Mouse (Mus musculus): ENCODE results near the gene Hrasls5. TPM values are rescaled to one million over a fixed set of nuclear protein-coding genes. Genes with fewer than 3 reads are reported as not detected.

The Hrasls5 gene
- polyA plus RNA-seq, 1 experiment = 2.6 TPM

DNA sequence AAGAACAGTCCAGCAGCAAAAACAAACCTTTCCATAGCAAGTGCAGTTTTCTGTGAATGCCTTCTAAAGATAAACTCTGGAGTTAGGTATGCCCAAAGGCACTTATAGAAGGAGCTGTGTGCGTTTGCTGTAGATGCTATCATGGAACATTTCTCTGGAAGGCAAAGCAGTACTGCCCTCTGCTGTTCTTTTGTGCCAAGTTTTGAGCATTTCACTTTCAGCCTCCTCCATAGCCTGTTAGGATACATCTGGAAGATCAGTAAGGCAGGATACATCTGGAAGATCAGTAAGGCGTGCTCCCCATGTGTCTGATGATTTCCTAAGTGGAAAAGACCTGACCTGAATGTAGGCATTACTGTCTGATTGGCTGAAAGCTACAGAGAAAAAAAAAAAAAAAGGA, 16.8 kb upstream of the Hrasls5 start:
- peaks cover 14% of the 10 kb centered on the region for H3K4me1 ChIP-seq (ENCODE audit: control insufficient read depth, insufficient read depth, insufficient read length, low read length)
- no peak overlapping the region for H3K4me3 ChIP-seq (ENCODE audit: insufficient read depth, low read depth, low read length)
- H3K27ac ChIP-seq (replicated peaks; ENCODE audit: low read depth, low read length) = no peak overlapping the region

DNA sequence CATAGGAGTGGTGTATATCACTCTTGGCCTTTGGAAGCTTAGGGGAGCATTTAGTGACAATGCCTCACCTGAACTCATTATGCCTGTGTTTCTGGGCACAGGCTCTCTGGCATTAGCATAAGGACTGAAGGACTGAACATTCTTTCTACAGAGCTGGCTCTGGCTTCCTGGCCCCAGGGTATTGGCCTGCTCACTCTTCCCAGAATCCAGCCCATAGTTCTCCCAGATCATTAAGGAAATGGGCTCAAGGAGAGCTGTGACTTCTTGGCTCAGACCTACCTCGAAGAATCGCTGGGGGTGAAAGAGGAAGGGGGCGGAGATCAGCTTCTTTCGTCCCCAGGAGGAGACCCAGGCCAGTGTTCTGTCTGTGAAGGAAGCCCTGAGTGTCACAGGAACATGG, 13.9 kb upstream of the Hrasls5 start:
- Histone ChIP-seq H3K4me1 (ENCODE audit: control insufficient read depth, insufficient read depth, insufficient read length, low read length) (peaks cover 20% of the 10 kb centered on the region), H3K4me3 (ENCODE audit: insufficient read depth, low read depth, low read length) (no peak overlapping the region), H3K27ac (replicated peaks; ENCODE audit: low read depth, low read length) (peak overlapping the region; percentile 81)

DNA sequence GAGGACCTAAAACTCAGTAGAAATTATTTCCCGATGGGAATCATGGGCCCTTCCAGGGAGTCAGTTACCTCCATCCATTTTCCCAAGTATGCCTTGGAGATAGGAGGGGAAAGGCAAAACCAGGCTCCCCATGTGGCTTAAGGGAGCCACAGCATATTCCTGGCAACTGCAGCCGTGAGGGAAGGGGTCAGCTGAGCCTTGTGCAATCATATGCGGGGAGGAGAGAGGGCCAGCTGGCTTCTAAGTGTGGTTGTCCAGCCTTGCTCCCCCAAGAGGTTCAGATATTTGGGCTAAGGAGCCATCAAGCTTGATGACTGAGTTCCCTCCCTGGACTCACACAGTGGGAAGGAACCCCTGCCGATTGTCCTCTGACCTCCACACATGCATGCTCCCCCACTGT, 10.8 kb upstream of the Hrasls5 start:
- no peak overlapping the region for H3K4me3 ChIP-seq (ENCODE audit: insufficient read depth, low read depth, low read length)

DNA sequence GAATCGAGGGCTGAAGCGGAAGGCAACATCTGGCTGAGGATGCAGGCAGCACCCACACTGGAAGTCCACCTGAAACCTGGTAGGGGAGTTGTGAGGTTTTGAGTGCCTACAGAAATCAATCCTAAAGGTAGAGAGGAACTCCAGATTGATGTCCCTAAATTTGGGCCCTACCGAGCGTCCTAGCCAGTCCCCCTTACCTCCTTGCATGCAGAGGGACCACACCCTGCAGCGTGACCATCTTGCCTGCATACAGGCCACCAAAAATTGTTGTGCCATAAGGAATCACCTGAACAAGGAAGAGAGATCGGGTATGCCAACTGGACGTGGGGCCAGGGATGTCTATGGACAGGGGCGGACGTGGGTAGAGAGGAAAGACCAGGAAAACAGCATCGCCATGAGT, 8.2 kb upstream of the Hrasls5 start:
- Histone ChIP-seq H3K4me3 (ENCODE audit: insufficient read depth, low read depth, low read length) (no peak overlapping the region), H3K4me1 (ENCODE audit: control insufficient read depth, insufficient read depth, insufficient read length, low read length) (peaks cover 28% of the 10 kb centered on the region), H3K27ac (replicated peaks; ENCODE audit: low read depth, low read length) (peak overlapping the region; percentile 43; the same call in 1 of the 2 replicates)

More for the DNA sequence above, 10.8 kb upstream of the Hrasls5 start:
- Histone ChIP-seq H3K4me1 (ENCODE audit: control insufficient read depth, insufficient read depth, insufficient read length, low read length) (peaks cover 26% of the 10 kb centered on the region), H3K27ac (replicated peaks; ENCODE audit: low read depth, low read length) (peak overlapping the region; percentile 60)

DNA sequence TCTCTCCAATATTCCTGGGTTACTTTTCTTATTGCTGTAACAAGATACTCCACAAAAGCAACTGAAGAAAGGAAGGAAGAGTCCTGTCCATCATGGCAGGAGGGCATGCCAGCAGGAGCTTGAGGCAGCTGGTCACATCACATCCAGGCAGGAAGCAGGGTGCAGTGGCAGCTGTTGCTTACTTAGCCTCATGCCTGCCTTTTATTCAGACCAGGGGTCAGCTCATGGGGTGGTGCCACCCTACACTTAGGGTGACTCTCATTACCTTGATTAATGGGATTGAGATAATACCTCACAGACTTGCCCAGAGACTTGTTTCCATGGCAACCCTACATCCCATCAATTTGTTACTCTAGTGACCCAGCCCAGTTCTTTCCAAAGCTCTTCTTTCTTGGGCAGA, 7.3 kb upstream of the Hrasls5 start:
- Histone ChIP-seq H3K4me1 (ENCODE audit: control insufficient read depth, insufficient read depth, insufficient read length, low read length) (peaks cover 28% of the 10 kb centered on the region), H3K27ac (replicated peaks; ENCODE audit: low read depth, low read length) (peak overlapping the region; percentile 82), H3K4me3 (ENCODE audit: insufficient read depth, low read depth, low read length) (0 out of 2 replicates have a peak overlapping the region, but pooled peaks have one; percentile 48)

DNA sequence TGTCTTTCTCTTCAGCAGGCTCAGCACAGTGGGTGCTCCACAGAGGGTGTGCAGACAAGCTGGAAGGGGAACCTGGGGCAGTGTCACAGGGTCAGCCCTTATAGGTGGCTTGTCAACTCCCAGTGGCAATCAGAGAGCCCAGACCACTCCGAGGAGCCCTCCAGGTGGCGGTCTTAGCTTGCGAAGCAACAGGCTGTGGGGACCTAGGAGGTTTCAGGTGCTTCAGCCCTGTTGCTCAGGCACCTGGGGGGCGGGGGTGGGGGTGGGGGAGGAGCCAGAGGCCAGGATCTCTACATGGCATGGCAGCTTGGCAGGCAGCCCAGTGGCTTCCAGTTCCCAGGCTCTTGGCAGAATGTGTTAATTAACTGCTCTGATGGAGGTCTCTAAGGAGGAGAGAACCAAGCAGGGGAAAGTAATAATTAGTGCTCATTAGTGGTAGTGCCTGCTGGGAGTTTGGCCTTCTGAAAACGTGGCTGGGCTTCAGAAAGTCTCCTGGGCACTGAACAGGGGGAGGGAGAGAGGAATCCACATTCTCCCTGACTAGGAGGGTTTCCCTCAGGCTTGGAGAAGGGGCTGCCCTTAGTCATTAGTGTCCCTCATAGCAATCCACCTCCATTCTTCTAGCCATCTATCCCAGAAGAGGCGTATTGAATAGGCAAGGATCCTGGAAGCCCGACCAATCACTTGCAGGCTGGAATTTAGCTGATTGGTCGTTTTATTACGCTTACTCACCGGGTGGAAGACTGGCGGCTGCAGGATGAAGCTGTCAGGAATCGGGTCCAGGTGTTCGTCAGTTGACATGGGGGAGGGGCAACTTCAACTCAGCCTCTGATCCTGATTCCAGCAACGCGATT, 6.2 kb upstream of the Hrasls5 start:
- Histone ChIP-seq H3K4me3 (ENCODE audit: insufficient read depth, low read depth, low read length) (peak overlapping the region; percentile 61), H3K4me1 (ENCODE audit: control insufficient read depth, insufficient read depth, insufficient read length, low read length) (peaks cover 18% of the 10 kb centered on the region), H3K27ac (replicated peaks; ENCODE audit: low read depth, low read length) (peak overlapping the region; percentile 82)

DNA sequence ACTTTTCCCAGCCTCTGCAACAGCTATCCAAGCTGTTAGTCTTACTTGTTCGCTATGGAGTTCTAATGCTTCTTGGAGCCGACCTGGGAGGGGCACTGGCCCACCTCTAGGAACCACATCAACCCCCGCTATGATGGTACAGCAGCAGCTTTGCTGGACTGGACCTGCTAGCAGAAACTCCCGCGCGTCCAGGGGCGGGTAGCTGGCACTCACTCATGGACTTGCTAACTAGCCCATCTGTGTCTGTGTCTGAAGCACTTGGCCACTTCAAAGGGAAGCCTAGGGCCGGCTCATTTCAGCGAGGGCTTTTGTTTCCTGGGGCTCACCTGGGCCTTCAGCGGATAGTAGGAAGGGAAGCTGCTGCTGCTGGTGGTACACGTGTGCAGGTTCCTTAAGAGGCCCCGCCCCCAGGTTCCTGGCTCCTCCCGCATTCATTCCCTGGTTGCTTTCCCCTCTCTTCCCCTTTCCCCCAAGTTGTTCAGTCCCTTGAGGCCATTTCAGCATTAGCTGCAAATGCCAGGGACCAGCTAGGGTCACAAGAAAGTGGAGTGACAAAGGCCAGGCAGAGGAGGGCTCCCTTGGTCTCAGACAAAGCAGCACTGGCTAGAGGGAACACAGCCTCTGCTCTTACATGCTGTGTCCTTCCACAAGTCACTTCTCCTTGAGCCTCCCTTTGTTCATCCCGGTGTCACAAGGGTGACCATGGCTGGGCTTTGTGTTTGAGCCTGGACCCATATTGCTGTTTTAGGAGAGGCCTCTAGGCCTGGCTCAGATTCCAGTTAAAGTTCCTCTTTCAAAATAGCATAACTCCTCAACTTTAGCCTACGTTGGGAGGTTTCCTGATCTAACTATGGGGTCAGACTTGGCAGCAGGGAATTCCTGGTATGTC, 5.3 kb upstream of the Hrasls5 start, which contains the start of gene Lgals12:
Lgals12 (minus strand) TSS at position 393 of the 889 bp plus-strand sequence.
- peak within 1 kb of the TSS; percentile 94 for H3K27ac ChIP-seq (replicated peaks; ENCODE audit: low read depth, low read length)
- peaks cover 18% of the 10 kb centered on the region for H3K4me1 ChIP-seq (ENCODE audit: control insufficient read depth, insufficient read depth, insufficient read length, low read length)
- H3K4me3 ChIP-seq (ENCODE audit: insufficient read depth, low read depth, low read length) = peak within 1 kb of the TSS; percentile 61

DNA sequence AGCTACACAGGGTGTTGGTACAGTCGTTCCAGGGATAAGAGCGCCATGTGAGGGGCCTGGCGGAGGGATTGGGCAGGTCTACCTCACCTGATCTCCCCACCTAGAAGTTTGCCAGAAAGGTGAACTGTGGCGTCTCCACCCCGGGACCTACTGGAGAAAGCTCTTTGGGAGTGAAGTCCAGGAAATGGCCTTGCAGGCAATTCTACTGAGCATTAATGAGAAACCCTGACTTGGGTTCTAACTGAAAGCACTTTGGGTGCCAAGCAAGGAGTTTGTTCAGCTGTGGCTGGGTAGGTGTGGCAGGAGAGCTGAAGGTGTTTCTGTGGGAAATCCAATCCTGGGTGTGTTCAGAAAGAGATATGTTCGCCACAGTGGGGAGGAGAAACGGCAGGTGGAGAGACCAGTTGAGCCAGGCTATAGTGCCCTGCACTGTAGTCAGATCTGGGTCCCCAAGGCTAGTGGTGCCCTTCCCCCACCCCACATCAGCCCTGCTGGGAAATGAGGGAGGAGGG, 4.6 kb upstream of the Hrasls5 start:
- Histone ChIP-seq H3K4me3 (ENCODE audit: insufficient read depth, low read depth, low read length) (no peak overlapping the region), H3K4me1 (ENCODE audit: control insufficient read depth, insufficient read depth, insufficient read length, low read length) (peaks cover 16% of the 10 kb centered on the region), H3K27ac (replicated peaks; ENCODE audit: low read depth, low read length) (peak overlapping the region; percentile 94)

DNA sequence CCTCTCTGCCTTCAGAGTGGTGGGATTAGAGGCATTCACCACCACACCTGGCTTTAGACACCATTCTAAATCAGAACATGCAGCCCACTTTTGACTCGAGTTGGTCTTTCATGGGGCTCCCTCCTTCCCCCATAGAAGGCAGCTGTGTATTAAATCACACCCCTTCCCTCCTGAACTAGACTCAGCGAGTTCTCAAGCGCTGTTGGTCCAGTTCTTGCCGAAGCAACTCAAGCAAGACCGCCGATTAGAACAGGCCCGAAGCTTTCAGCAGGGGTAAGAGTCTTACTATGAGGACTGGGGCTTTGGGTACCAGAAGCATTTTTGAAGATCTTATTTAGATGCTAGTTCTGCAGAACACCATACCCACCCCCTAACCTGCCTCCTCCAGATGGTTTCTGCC, 810 bp downstream of the Hrasls5 start:
- H3K4me1 ChIP-seq (ENCODE audit: control insufficient read depth, insufficient read depth, insufficient read length, low read length) = peaks cover 5% of the 10 kb centered on the region
- H3K27ac ChIP-seq (replicated peaks; ENCODE audit: low read depth, low read length) = no peak overlapping the region
- H3K4me3 ChIP-seq (ENCODE audit: insufficient read depth, low read depth, low read length) = no peak overlapping the region

DNA sequence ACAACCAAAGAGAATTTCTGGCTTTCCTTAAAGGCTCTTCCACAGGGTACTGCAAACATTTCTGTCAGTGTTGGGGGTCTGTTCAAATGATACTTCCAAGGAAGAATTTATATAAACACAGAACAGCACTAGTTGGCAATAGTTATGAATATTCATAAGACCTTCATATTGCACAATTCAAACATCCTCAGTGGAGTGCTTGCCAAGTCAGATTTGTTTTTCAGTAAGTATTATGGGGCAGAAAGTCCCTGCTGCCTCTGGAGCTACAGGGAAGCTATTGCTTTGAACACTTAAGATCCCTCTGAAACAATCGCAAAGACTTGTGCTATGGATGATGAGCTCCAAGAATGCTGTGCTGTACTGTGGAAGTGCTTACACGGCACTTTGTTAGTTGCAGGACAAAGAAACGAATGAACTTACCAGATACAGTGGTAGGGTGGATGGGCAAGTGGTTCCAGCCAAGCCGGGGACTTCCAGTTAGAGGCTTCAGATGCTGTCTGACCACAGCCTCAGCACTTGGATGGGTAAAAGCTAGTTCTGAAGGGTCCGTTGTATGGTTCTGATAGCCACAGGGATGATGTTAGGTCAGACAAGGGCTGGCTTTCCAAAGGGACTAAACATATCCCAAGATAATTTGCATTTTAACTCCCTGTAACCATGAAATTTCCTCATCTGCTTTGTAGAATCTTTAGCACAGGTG, 4.0 kb downstream of the Hrasls5 start:
- peaks cover 4% of the 10 kb centered on the region for H3K4me1 ChIP-seq (ENCODE audit: control insufficient read depth, insufficient read depth, insufficient read length, low read length)
- no peak overlapping the region for H3K4me3 ChIP-seq (ENCODE audit: insufficient read depth, low read depth, low read length)
- H3K27ac ChIP-seq (replicated peaks; ENCODE audit: low read depth, low read length) = 0 out of 2 replicates have a peak overlapping the region, but pooled peaks have one; percentile 13

DNA sequence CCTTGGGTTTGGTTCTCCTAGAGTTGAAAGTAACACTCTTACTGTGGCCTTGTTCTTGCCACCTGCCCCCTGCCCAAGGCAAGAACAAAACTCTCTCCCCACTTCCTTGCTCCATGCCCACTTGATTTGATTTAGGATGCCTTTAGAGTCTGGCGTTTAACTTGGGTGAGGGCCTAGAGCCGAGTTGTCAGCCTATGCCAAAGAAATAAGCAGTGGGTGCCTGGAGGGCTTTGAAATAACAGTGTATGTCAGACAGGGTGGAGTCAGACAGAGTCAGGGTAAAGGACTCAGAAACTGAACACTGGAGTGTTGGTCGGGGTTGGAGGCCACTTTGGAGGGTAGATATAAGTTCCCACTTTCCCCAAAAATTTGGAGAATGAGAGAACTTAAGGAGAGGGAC, 4.7 kb downstream of the Hrasls5 start:
- Histone ChIP-seq H3K4me3 (ENCODE audit: insufficient read depth, low read depth, low read length) (no peak overlapping the region), H3K27ac (replicated peaks; ENCODE audit: low read depth, low read length) (no peak overlapping the region), H3K4me1 (ENCODE audit: control insufficient read depth, insufficient read depth, insufficient read length, low read length) (peaks cover 4% of the 10 kb centered on the region)

DNA sequence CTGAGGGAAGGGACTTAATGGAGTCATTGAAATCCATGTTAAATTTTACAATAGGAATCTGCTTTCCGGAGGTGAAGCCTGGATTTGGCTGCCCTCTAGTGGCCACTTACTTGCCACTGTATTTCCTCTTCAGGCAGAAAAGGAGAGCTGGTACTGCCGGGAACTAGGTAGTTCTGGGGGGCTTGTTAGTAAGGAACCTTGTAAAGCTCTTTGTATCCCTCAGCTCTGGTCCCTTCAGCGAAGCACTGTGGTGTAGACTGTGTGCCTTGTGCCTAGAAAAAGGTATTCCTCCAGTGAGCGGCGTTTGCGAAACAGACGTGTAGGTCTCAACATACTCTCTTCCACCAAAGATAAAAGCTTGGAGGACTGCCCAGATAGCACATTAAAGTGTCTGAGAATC, 5.4 kb downstream of the Hrasls5 start:
- Histone ChIP-seq H3K4me3 (ENCODE audit: insufficient read depth, low read depth, low read length) (no peak overlapping the region), H3K4me1 (ENCODE audit: control insufficient read depth, insufficient read depth, insufficient read length, low read length) (peaks cover 4% of the 10 kb centered on the region; the same call in 1 of the 2 replicates), H3K27ac (replicated peaks; ENCODE audit: low read depth, low read length) (no peak overlapping the region)

DNA sequence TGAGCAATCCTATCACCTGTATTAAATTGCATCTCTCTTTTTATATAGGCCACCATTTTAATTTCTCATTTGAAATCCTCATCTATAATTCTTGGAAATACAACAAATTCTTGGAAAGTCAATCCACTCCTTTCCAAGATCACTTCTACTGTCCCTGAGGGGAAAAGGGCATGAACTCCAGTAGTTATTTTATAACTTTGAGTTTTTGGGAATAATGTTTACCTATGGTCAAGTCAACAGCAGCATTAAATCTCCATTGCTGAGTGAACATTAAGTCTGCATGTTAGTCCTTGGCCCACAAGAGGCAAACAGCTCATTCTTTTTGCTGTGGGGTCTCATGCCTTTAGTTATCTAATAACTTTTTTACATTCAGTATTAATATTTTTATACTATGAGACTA, 20.7 kb downstream of the Hrasls5 start:
- Histone ChIP-seq H3K4me1 (ENCODE audit: control insufficient read depth, insufficient read depth, insufficient read length, low read length) (no peaks in the 10 kb centered on the region), H3K27ac (replicated peaks; ENCODE audit: low read depth, low read length) (no peak overlapping the region), H3K4me3 (ENCODE audit: insufficient read depth, low read depth, low read length) (no peak overlapping the region)

DNA sequence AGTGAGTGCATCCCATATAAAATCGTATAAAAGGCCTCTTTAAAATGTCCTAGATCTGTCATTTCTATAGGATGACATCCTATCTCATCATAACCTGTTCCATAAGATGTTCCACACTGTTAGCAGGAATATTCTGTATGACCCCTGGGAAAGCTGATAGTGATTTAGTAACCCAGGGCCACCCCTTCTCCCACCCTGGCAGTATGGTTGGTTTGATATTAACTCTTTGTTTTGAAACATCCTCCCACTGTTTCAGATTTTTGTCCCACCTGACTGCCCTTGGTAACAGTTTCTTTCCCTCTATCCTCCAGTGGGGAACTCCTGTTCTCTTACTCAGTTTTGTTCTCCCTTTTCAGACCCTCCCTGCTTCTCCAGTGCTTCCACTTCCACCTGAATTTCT, 21.4 kb downstream of the Hrasls5 start:
- Histone ChIP-seq H3K4me1 (ENCODE audit: control insufficient read depth, insufficient read depth, insufficient read length, low read length) (no peaks in the 10 kb centered on the region), H3K27ac (replicated peaks; ENCODE audit: low read depth, low read length) (no peak overlapping the region), H3K4me3 (ENCODE audit: insufficient read depth, low read depth, low read length) (no peak overlapping the region)
